In genomic region chr7:127746494-127747491, GRCm38 (mm10) we compare ENCODE assay signal across 8 mouse cellular contexts. TPM values are rescaled to one million over a fixed set of nuclear protein-coding genes. Genes with fewer than 3 reads are reported as not detected.
DNase-seq lines count a peak whose midpoint lies in the region; ATAC-seq lines count a peak whose summit lies in the region.

No protein-coding gene starts in this region.

- WGBS in embryonic facial prominence, embryonic 12.5 days, result under 1% methylated on average over 36 of the region's 62 CpGs
- WGBS in hindbrain, embryonic 15.5 days, result under 1% methylated on average over 31 of the region's 62 CpGs
- under 1% methylated on average over 56 of the region's 62 CpGs for WGBS in liver, embryonic 15.5 days (ENCODE audit: insufficient replicate concordance)
- under 1% methylated on average over 35 of the region's 62 CpGs for WGBS in stomach, embryonic 14.5 days

- peak; percentile 35 for DNase-seq in kidney, adult 11 months
- no peak for DNase-seq in kidney, adult 18-20 months
- peak; percentile 37 for DNase-seq in Muller cell, postnatal 12 days (ENCODE audit: inconsistent ontology term)
- no peak for DNase-seq in left cerebral cortex, adult 18-20 months (ENCODE audit: low spot score in 2 of 2)

- H3K9me3 ChIP-seq in embryonic facial prominence, embryonic 12.5 days, result no peaks in the 10 kb centered on the region
- no peaks in the 10 kb centered on the region for H3K9me3 ChIP-seq in hindbrain, embryonic 15.5 days
- H3K9me3 ChIP-seq in liver, embryonic 15.5 days (replicated peaks), result no peaks in the 10 kb centered on the region
- H3K9me3 ChIP-seq in stomach, embryonic 14.5 days (ENCODE audit: control insufficient read depth, low read depth, low read length), result no peaks in the 10 kb centered on the region

- peak overlapping the region; percentile 86 for H3K4me3 ChIP-seq in embryonic facial prominence, embryonic 12.5 days
- H3K4me3 ChIP-seq in hindbrain, embryonic 15.5 days, result peak overlapping the region; percentile 86
- peak overlapping the region; percentile 81 for H3K4me3 ChIP-seq in liver, embryonic 15.5 days (replicated peaks)
- H3K4me3 ChIP-seq in stomach, embryonic 14.5 days (ENCODE audit: low read depth, low read length), result peak overlapping the region; percentile 76

- H3K27ac ChIP-seq in embryonic facial prominence, embryonic 12.5 days, result peak overlapping the region; percentile 93
- H3K27ac ChIP-seq in hindbrain, embryonic 15.5 days (replicated peaks), result peak overlapping the region; percentile 89
- H3K27ac ChIP-seq in liver, embryonic 15.5 days (replicated peaks), result 0 out of 2 replicates have a peak overlapping the region, but pooled peaks have one; percentile 11
- H3K27ac ChIP-seq in stomach, embryonic 14.5 days (ENCODE audit: low read length), result peak overlapping the region; percentile 93

- H3K4me2 ChIP-seq in embryonic facial prominence, embryonic 12.5 days (replicated peaks), result peak overlapping the region; percentile 83
- peak overlapping the region; percentile 87 for H3K4me2 ChIP-seq in hindbrain, embryonic 15.5 days
- peak overlapping the region; percentile 93 for H3K4me2 ChIP-seq in liver, embryonic 15.5 days
- H3K4me2 ChIP-seq in stomach, embryonic 14.5 days (replicated peaks; ENCODE audit: low read depth, low read length), result peak overlapping the region; percentile 48

- peak overlapping the region; percentile 91 for H3K9ac ChIP-seq in embryonic facial prominence, embryonic 12.5 days
- peak overlapping the region; percentile 96 for H3K9ac ChIP-seq in hindbrain, embryonic 15.5 days
- H3K9ac ChIP-seq in liver, embryonic 15.5 days, result peak overlapping the region; percentile 68
- H3K9ac ChIP-seq in stomach, embryonic 14.5 days (replicated peaks; ENCODE audit: low read depth, low read length), result peak overlapping the region; percentile 78

- no peaks in the 10 kb centered on the region for H3K27me3 ChIP-seq in embryonic facial prominence, embryonic 12.5 days
- no peaks in the 10 kb centered on the region for H3K27me3 ChIP-seq in hindbrain, embryonic 15.5 days
- H3K27me3 ChIP-seq in liver, embryonic 15.5 days, result no peaks in the 10 kb centered on the region
- no peaks in the 10 kb centered on the region for H3K27me3 ChIP-seq in stomach, embryonic 14.5 days (ENCODE audit: control insufficient read depth, insufficient read depth, low read length)

- peaks cover 20% of the 10 kb centered on the region for H3K4me1 ChIP-seq in embryonic facial prominence, embryonic 12.5 days
- peaks cover 21% of the 10 kb centered on the region for H3K4me1 ChIP-seq in hindbrain, embryonic 15.5 days (replicated peaks)
- H3K4me1 ChIP-seq in liver, embryonic 15.5 days (replicated peaks), result peaks cover 35% of the 10 kb centered on the region
- peaks cover 11% of the 10 kb centered on the region; the same call in 1 of the 2 replicates for H3K4me1 ChIP-seq in stomach, embryonic 14.5 days (ENCODE audit: control insufficient read depth, insufficient read depth, low read length)

- no peak for ATAC-seq in embryonic facial prominence, embryonic 12.5 days (ENCODE audit: insufficient number of reproducible peaks, insufficient read depth, low FRiP score, low TSS enrichment)
- ATAC-seq in hindbrain, embryonic 15.5 days (ENCODE audit: low FRiP score, low read depth), result no peak
- ATAC-seq in liver, embryonic 15.5 days (ENCODE audit: insufficient read depth), result no peak; the same call in 1 of the 2 replicates
- ATAC-seq in stomach, embryonic 14.5 days (ENCODE audit: insufficient number of reproducible peaks, insufficient read depth, low FRiP score, low read depth), result peak; percentile 4; the same call in 1 of the 2 replicates

- H3K36me3 ChIP-seq in embryonic facial prominence, embryonic 12.5 days, result peaks cover 38% of the 10 kb centered on the region
- H3K36me3 ChIP-seq in hindbrain, embryonic 15.5 days, result peaks cover 33% of the 10 kb centered on the region
- peaks cover 16% of the 10 kb centered on the region; the same call in 1 of the 2 replicates for H3K36me3 ChIP-seq in liver, embryonic 15.5 days (replicated peaks)
- H3K36me3 ChIP-seq in stomach, embryonic 14.5 days (ENCODE audit: control insufficient read depth, insufficient read depth, low read length), result peaks cover 35% of the 10 kb centered on the region

RNA-seq across cellular contexts. Expression of gene Fbxl19, which starts 2.5 kb away (rescaled TPM):
- polyA plus RNA-seq in embryonic facial prominence, embryonic 12.5 days (2016; fragmentation: Nextera tagmentation; extraction: Ambion mirVana), result 11.8 and 11.9 TPM in 2 replicates
- polyA plus RNA-seq in hindbrain, embryonic 15.5 days (2015; fragmentation: Nextera tagmentation; extraction: Ambion mirVana), result 10.0 and 10.5 TPM in 2 replicates
- polyA plus RNA-seq in liver, embryonic 15.5 days (2015; fragmentation: Nextera tagmentation; extraction: Ambion mirVana), result 2.8 and 2.9 TPM in 2 replicates
- 3.9 and 6.2 TPM in 2 replicates for polyA plus RNA-seq in stomach, embryonic 14.5 days (2014; fragmentation: Nextera tagmentation; extraction: Ambion mirVana)
- 10 to 100 TPM; 68.8 to 74.6 TPM for total RNA-seq in left cerebral cortex, adult 18-20 months (2021)

RNA-seq across cellular contexts. Expression of gene Ctf2, which starts 14.8 kb away (rescaled TPM):
- polyA plus RNA-seq in embryonic facial prominence, embryonic 12.5 days (2016; fragmentation: Nextera tagmentation; extraction: Ambion mirVana), result 0.55 and 0.68 TPM in 2 replicates
- polyA plus RNA-seq in hindbrain, embryonic 15.5 days (2015; fragmentation: Nextera tagmentation; extraction: Ambion mirVana), result 0.14 and 0.35 TPM in 2 replicates
- polyA plus RNA-seq in liver, embryonic 15.5 days (2015; fragmentation: Nextera tagmentation; extraction: Ambion mirVana), result 0.06 and 0.10 TPM in 2 replicates
- polyA plus RNA-seq in stomach, embryonic 14.5 days (2014; fragmentation: Nextera tagmentation; extraction: Ambion mirVana), result 0.32 and 0.66 TPM in 2 replicates
- total RNA-seq in left cerebral cortex, adult 18-20 months (2021), result not detected

RNA-seq across cellular contexts. Expression of gene Orai3, which starts 22.8 kb away (rescaled TPM):
- polyA plus RNA-seq in embryonic facial prominence, embryonic 12.5 days (2016; fragmentation: Nextera tagmentation; extraction: Ambion mirVana), result 16.7 and 17.5 TPM in 2 replicates
- polyA plus RNA-seq in hindbrain, embryonic 15.5 days (2015; fragmentation: Nextera tagmentation; extraction: Ambion mirVana), result 9.2 and 10.4 TPM in 2 replicates
- 11.0 and 13.1 TPM in 2 replicates for polyA plus RNA-seq in liver, embryonic 15.5 days (2015; fragmentation: Nextera tagmentation; extraction: Ambion mirVana)
- polyA plus RNA-seq in stomach, embryonic 14.5 days (2014; fragmentation: Nextera tagmentation; extraction: Ambion mirVana), result 19.6 and 24.8 TPM in 2 replicates
- total RNA-seq in left cerebral cortex, adult 18-20 months (2021), result 10 to 100 TPM; 16.8 to 20.5 TPM

RNA-seq across cellular contexts. Expression of gene Setd1a, which starts 29.7 kb away (rescaled TPM):
- 25.5 and 26.5 TPM in 2 replicates for polyA plus RNA-seq in embryonic facial prominence, embryonic 12.5 days (2016; fragmentation: Nextera tagmentation; extraction: Ambion mirVana)
- polyA plus RNA-seq in hindbrain, embryonic 15.5 days (2015; fragmentation: Nextera tagmentation; extraction: Ambion mirVana), result 20.0 and 20.1 TPM in 2 replicates
- 9.2 and 9.3 TPM in 2 replicates for polyA plus RNA-seq in liver, embryonic 15.5 days (2015; fragmentation: Nextera tagmentation; extraction: Ambion mirVana)
- 31.2 and 32.1 TPM in 2 replicates for polyA plus RNA-seq in stomach, embryonic 14.5 days (2014; fragmentation: Nextera tagmentation; extraction: Ambion mirVana)
- total RNA-seq in left cerebral cortex, adult 18-20 months (2021), result 10 to 100 TPM; 41.1 to 44.7 TPM

RNA-seq across cellular contexts. Expression of gene Ctf1, which starts 34.3 kb away (rescaled TPM):
- 27.7 and 30.5 TPM in 2 replicates for polyA plus RNA-seq in embryonic facial prominence, embryonic 12.5 days (2016; fragmentation: Nextera tagmentation; extraction: Ambion mirVana)
- 3.8 and 5.4 TPM in 2 replicates for polyA plus RNA-seq in hindbrain, embryonic 15.5 days (2015; fragmentation: Nextera tagmentation; extraction: Ambion mirVana)
- polyA plus RNA-seq in liver, embryonic 15.5 days (2015; fragmentation: Nextera tagmentation; extraction: Ambion mirVana), result 2.7 and 2.8 TPM in 2 replicates
- 20.1 and 22.1 TPM in 2 replicates for polyA plus RNA-seq in stomach, embryonic 14.5 days (2014; fragmentation: Nextera tagmentation; extraction: Ambion mirVana)
- total RNA-seq in left cerebral cortex, adult 18-20 months (2021), result 1 to 10 TPM; 2.7 to 4.4 TPM

Comparison
In these comparisons a context has a peak if more than half of its experiments do, and no peak if none do; other contexts are left out.
1. DNase-seq: peak in kidney, adult 11 months (single experiment) and Muller cell, postnatal 12 days (single experiment); none in kidney, adult 18-20 months (single experiment) and left cerebral cortex, adult 18-20 months (0 of 2).
2. H3K27ac ChIP-seq: peak in every context shown above with its lines; median percentile 93 in embryonic facial prominence, embryonic 12.5 days; 93 in stomach, embryonic 14.5 days; 89 in hindbrain, embryonic 15.5 days; 11 in liver, embryonic 15.5 days.
3. Peak in every context shown above with its lines, with median percentiles within 50 percentile points of each other: H3K4me2 ChIP-seq, H3K4me3 ChIP-seq and H3K9ac ChIP-seq.